Comparison of ENCODE assay signal across 13 mouse cellular contexts in genomic region chr3:122693039-122693438, GRCm38 (mm10).
"Had no signal": no experiment of that assay in that cellular context is flagged by ENCODE, and none has a peak within 500 bp of the region (broad histone marks: within the 10 kb centered on the region; RNA-seq: fewer than 3 reads in every experiment).

No protein-coding gene starts in this region.

- H3K4me1 ChIP-seq: midbrain, embryonic 13.5 days; midbrain, embryonic 15.5 days; neural tube, embryonic 12.5 days; stomach, embryonic 15.5 days had no signal

- DNase-seq: lung, adult 18-20 months; lung, embryonic 14.5 days; lung, postnatal 10 days; lung, postnatal 4 days; right cerebral cortex, postnatal 14 days; thymus, adult 18-20 months; thymus, postnatal 14 days; thymus, postnatal 36 days had no signal

- H3K27ac ChIP-seq: midbrain, embryonic 13.5 days; midbrain, embryonic 15.5 days; neural tube, embryonic 12.5 days; stomach, embryonic 15.5 days; stomach, postnatal 0 days had no signal

- H3K36me3 ChIP-seq: midbrain, embryonic 13.5 days; midbrain, embryonic 15.5 days; neural tube, embryonic 12.5 days; stomach, embryonic 15.5 days had no signal

- ATAC-seq: midbrain, embryonic 13.5 days; midbrain, embryonic 15.5 days had no signal

- H3K4me3 ChIP-seq: midbrain, embryonic 13.5 days; midbrain, embryonic 15.5 days; neural tube, embryonic 12.5 days; stomach, embryonic 15.5 days had no signal

- H3K27me3 ChIP-seq: midbrain, embryonic 13.5 days; midbrain, embryonic 15.5 days; neural tube, embryonic 12.5 days; stomach, embryonic 15.5 days had no signal

- H3K9me3 ChIP-seq: midbrain, embryonic 13.5 days; midbrain, embryonic 15.5 days; neural tube, embryonic 12.5 days; stomach, embryonic 15.5 days had no signal
